Mouse (Mus musculus) telencephalon, adult 2 months (tissue): Measurements from ENCODE around the gene H2afy.

Source experiments
- DNase-seq: peaks from one replicate; pipeline ENCODE4 v3.0.0-alpha.2; 2011; ENCODE audit warnings: low read depth, low spot score

H2afy gene

GRCm38 (mm10) chr13:56145523-56145922, 9.4 kb upstream of the H2afy start:
- DNase-seq = no peak

GRCm38 (mm10) chr13:56144021-56144420, 7.9 kb upstream of the H2afy start:
- no peak for DNase-seq

GRCm38 (mm10) chr13:56143151-56143513, 7.0 kb upstream of the H2afy start:
- no peak for DNase-seq

GRCm38 (mm10) chr13:56142382-56143150, 6.4 kb upstream of the H2afy start:
- no peak for DNase-seq

- DNase-seq = no peak
These were observed 3.1 kb upstream of the H2afy start for GRCm38 (mm10) chr13:56139167-56139751.

GRCm38 (mm10) chr13:56135231-56136052, 719 bp downstream of the H2afy start:
- DNase-seq = peak; percentile 53

- DNase-seq = no peak
These were observed 1.5 kb downstream of the H2afy start for GRCm38 (mm10) chr13:56134631-56135181.

GRCm38 (mm10) chr13:56134031-56134430, 2.1 kb downstream of the H2afy start:
- DNase-seq = no peak

GRCm38 (mm10) chr13:56132941-56133340, 3.2 kb downstream of the H2afy start:
- no peak for DNase-seq

- no peak for DNase-seq
These were observed 3.7 kb downstream of the H2afy start for GRCm38 (mm10) chr13:56132326-56132936.

- no peak for DNase-seq
These were observed 5.6 kb downstream of the H2afy start for GRCm38 (mm10) chr13:56130544-56130943.

- DNase-seq = no peak
These were observed 6.6 kb downstream of the H2afy start for GRCm38 (mm10) chr13:56129578-56129977.

GRCm38 (mm10) chr13:56129014-56129413, 7.1 kb downstream of the H2afy start:
- no peak for DNase-seq

- DNase-seq = no peak
These were observed 10.5 kb downstream of the H2afy start for GRCm38 (mm10) chr13:56125632-56126031.

- no peak for DNase-seq
These were observed 13.1 kb downstream of the H2afy start for GRCm38 (mm10) chr13:56123075-56123474.

GRCm38 (mm10) chr13:56117991-56118765, 18.0 kb downstream of the H2afy start:
- peak; percentile 41 for DNase-seq

- no peak for DNase-seq
These were observed 20.3 kb downstream of the H2afy start for GRCm38 (mm10) chr13:56115906-56116305.

- DNase-seq = no peak
These were observed 20.8 kb downstream of the H2afy start for GRCm38 (mm10) chr13:56115386-56115785.

- DNase-seq = no peak
These were observed 22.5 kb downstream of the H2afy start for GRCm38 (mm10) chr13:56113431-56114248.

GRCm38 (mm10) chr13:56112980-56113379, 23.2 kb downstream of the H2afy start:
- DNase-seq = peak; percentile 49
